Mouse (Mus musculus): ENCODE results near the gene Trim3. TPM values are rescaled to one million over a fixed set of nuclear protein-coding genes. Genes with fewer than 3 reads are reported as not detected.

Trim3 gene
- polyA plus RNA-seq, 1 experiment = 5.1 TPM

DNA sequence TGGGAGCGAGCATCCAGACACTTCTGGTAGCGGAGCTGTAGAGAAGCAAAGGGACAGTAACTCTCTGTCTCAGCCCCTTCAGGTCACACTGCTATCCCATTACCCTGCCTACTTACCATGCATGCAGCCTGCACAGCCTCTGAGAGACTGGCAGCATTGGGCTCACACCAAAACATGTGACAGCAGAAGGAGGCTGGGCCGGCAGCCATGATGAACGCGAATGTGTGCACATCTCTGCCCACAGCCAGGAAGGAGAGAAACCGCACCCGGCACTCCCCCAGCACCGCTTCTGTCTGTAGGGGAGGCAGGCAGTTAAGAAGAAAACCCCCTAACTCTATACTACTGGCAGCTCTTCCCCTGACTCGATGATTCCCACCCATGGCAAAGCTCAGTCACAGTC, 74.4 kb downstream of the Trim3 start:
- no peaks in the 10 kb centered on the region for H3K36me3 ChIP-seq (ENCODE audit: control insufficient read depth, insufficient read depth, low read length)
- no peaks in the 10 kb centered on the region for H3K27me3 ChIP-seq (ENCODE audit: control insufficient read depth, insufficient read depth, low read length)
- no peak overlapping the region for H3K27ac ChIP-seq (ENCODE audit: control insufficient read depth, insufficient read depth, low read depth, low read length)
- TF ChIP-seq CTCF (IDR thresholded peaks at IDR 0.05; ENCODE audit: control insufficient read depth, insufficient read depth, insufficient replicate concordance, low read depth, low read length) (no peak), POLR2A (IDR thresholded peaks at IDR 0.05; ENCODE audit: control insufficient read depth, low read depth, low read length) (no peak)
- H3K4me3 ChIP-seq (ENCODE audit: control insufficient read depth, low read depth, low read length) = no peak overlapping the region
- peaks cover 2% of the 10 kb centered on the region for H3K4me1 ChIP-seq (ENCODE audit: control insufficient read depth, insufficient read depth, low read length)

DNA sequence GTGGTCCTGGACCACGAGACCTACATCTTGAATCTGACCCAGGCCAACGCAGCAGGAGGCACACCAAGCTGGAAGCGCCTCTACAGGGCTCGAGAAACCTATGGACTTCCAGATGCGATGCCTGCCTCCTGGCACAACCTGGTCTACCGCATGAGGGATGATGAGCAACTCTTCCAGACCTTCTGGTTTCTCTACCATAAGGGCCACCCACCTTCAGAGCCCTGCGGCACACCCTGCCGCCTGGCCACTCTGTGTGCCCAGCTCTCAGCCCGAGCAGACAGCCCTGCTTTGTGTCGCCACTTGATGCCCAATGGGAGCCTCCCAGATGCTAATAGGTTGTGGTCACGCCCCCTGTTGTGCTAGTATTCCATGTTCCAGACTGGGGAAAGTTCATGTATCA, 75.7 kb downstream of the Trim3 start:
- Histone ChIP-seq H3K4me1 (ENCODE audit: control insufficient read depth, insufficient read depth, low read length) (peaks cover 4% of the 10 kb centered on the region), H3K36me3 (ENCODE audit: control insufficient read depth, insufficient read depth, low read length) (no peaks in the 10 kb centered on the region), H3K27ac (ENCODE audit: control insufficient read depth, insufficient read depth, low read depth, low read length) (no peak overlapping the region), H3K27me3 (ENCODE audit: control insufficient read depth, insufficient read depth, low read length) (no peaks in the 10 kb centered on the region), H3K4me3 (ENCODE audit: control insufficient read depth, low read depth, low read length) (no peak overlapping the region)
- no peak for TF ChIP-seq CTCF (IDR thresholded peaks at IDR 0.05; ENCODE audit: control insufficient read depth, insufficient read depth, insufficient replicate concordance, low read depth, low read length)
- no peak for TF ChIP-seq POLR2A (IDR thresholded peaks at IDR 0.05; ENCODE audit: control insufficient read depth, low read depth, low read length)

DNA sequence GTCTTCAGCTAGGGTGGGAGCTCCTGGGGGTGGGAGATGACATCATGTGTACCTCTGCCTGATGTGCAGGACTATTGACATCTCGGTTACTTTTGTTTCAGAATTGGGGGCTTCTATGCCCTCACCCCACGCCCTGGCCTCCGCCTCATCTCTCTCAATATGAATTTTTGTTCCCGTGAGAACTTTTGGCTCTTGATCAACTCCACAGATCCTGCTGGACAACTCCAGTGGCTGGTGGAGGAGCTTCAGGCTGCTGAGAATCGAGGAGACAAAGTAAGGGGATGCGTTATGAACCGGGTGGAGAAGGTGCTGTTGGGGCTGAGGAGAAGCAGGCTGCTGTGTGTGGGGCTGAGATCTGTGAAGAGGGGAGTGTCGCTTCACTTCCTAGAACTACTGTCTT, 77.0 kb downstream of the Trim3 start:
- TF ChIP-seq CTCF (IDR thresholded peaks at IDR 0.05; ENCODE audit: control insufficient read depth, insufficient read depth, insufficient replicate concordance, low read depth, low read length) = no peak
- TF ChIP-seq POLR2A (IDR thresholded peaks at IDR 0.05; ENCODE audit: control insufficient read depth, low read depth, low read length) = no peak
- H3K4me3 ChIP-seq (ENCODE audit: control insufficient read depth, low read depth, low read length) = no peak overlapping the region
- peaks cover 4% of the 10 kb centered on the region for H3K4me1 ChIP-seq (ENCODE audit: control insufficient read depth, insufficient read depth, low read length)
- no peak overlapping the region for H3K27ac ChIP-seq (ENCODE audit: control insufficient read depth, insufficient read depth, low read depth, low read length)
- H3K27me3 ChIP-seq (ENCODE audit: control insufficient read depth, insufficient read depth, low read length) = no peaks in the 10 kb centered on the region
- H3K36me3 ChIP-seq (ENCODE audit: control insufficient read depth, insufficient read depth, low read length) = no peaks in the 10 kb centered on the region

DNA sequence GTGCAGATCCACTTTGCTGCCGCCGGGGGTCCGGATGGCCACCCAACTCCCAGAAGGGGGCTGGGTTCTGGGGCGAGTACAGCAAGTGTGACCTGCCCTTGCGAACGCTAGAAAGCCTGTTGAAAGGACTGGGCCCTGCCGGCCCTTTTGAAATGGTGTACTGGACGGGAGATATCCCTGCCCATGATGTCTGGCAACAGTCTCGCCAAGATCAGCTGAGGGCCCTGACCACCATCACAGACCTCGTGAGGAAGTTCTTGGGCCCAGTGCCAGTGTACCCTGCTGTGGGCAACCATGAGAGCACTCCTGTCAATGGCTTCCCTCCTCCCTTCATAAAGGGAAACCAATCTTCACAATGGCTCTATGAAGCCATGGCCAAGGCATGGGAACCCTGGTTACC, 77.8 kb downstream of the Trim3 start:
- H3K27ac ChIP-seq (ENCODE audit: control insufficient read depth, insufficient read depth, low read depth, low read length) = no peak overlapping the region
- no peaks in the 10 kb centered on the region for H3K36me3 ChIP-seq (ENCODE audit: control insufficient read depth, insufficient read depth, low read length)
- no peaks in the 10 kb centered on the region for H3K27me3 ChIP-seq (ENCODE audit: control insufficient read depth, insufficient read depth, low read length)
- H3K4me3 ChIP-seq (ENCODE audit: control insufficient read depth, low read depth, low read length) = no peak overlapping the region
- peaks cover 4% of the 10 kb centered on the region for H3K4me1 ChIP-seq (ENCODE audit: control insufficient read depth, insufficient read depth, low read length)
- no peak for TF ChIP-seq CTCF (IDR thresholded peaks at IDR 0.05; ENCODE audit: control insufficient read depth, insufficient read depth, insufficient replicate concordance, low read depth, low read length)
- TF ChIP-seq POLR2A (IDR thresholded peaks at IDR 0.05; ENCODE audit: control insufficient read depth, low read depth, low read length) = no peak

Other genes starting within 250 kb of the Trim3 start
- gene Fam160a2, start 233.5 kb downstream of the Trim3 start, polyA plus RNA-seq (2012; rRNA removed) = 73.7 and 76.9 TPM in 2 replicates
- 7.9 and 8.3 TPM in 2 replicates for gene Cnga4, start 229.0 kb downstream of the Trim3 start, polyA plus RNA-seq (2012; rRNA removed)
- 0.07 and 0.12 TPM in 2 replicates for gene Cckbr, start 207.8 kb downstream of the Trim3 start, polyA plus RNA-seq (2012; rRNA removed)
- 2.0 and 4.9 TPM in 2 replicates for gene Cavin3, start 151.3 kb downstream of the Trim3 start, polyA plus RNA-seq (2012; rRNA removed)
- gene Smpd1, start 79.2 kb downstream of the Trim3 start, polyA plus RNA-seq (2012; rRNA removed) = 3.9 and 4.0 TPM in 2 replicates
- 33.9 and 37.4 TPM in 2 replicates for gene Apbb1, start 51.9 kb downstream of the Trim3 start, polyA plus RNA-seq (2012; rRNA removed)
- gene Hpx, start 33.4 kb downstream of the Trim3 start, polyA plus RNA-seq (2012; rRNA removed) = 0.30 and 0.36 TPM in 2 replicates
- gene Timm10b, start 6.5 kb upstream of the Trim3 start, polyA plus RNA-seq (2012; rRNA removed) = 73.6 and 76.1 TPM in 2 replicates
- 12.4 and 12.5 TPM in 2 replicates for gene Arfip2, start 6.8 kb upstream of the Trim3 start, polyA plus RNA-seq (2012; rRNA removed)
- gene Gm45799, start 7.0 kb upstream of the Trim3 start, polyA plus RNA-seq (2012; rRNA removed) = 52.1 and 76.2 TPM in 2 replicates
- 31.7 and 31.9 TPM in 2 replicates for gene Dnhd1, start 17.3 kb upstream of the Trim3 start, polyA plus RNA-seq (2012; rRNA removed)
- 42.9 and 44.0 TPM in 2 replicates for gene Ilk, start 103.0 kb upstream of the Trim3 start, polyA plus RNA-seq (2012; rRNA removed)
- gene Rrp8, start 103.8 kb upstream of the Trim3 start, polyA plus RNA-seq (2012; rRNA removed) = 2.1 and 2.4 TPM in 2 replicates
- 472 and 503 TPM in 2 replicates for gene Taf10, start 110.8 kb upstream of the Trim3 start, polyA plus RNA-seq (2012; rRNA removed)
- 9.9 and 10.5 TPM in 2 replicates for gene Tpp1, start 118.7 kb upstream of the Trim3 start, polyA plus RNA-seq (2012; rRNA removed)
- 3.2 and 5.5 TPM in 2 replicates for gene Dchs1, start 154.1 kb upstream of the Trim3 start, polyA plus RNA-seq (2012; rRNA removed)
- 73.3 and 97.2 TPM in 2 replicates for gene Mrpl17, start 177.5 kb upstream of the Trim3 start, polyA plus RNA-seq (2012; rRNA removed)